Mouse (Mus musculus) embryo, embryonic 10.5 days (tissue): ENCODE measurements at regions not wholly inside any gene's neighbourhood (a gene's known extent, or its start where the extent isn't known, plus 50 kb on each side); places are given as distances from the start of the nearest gene placed in this dataset.

ENCODE experiments used
- DNase-seq: peaks from one replicate; pipeline ENCODE4 v3.0.0-alpha.2; 2015; ENCODE audit warnings: low spot score

DNA sequence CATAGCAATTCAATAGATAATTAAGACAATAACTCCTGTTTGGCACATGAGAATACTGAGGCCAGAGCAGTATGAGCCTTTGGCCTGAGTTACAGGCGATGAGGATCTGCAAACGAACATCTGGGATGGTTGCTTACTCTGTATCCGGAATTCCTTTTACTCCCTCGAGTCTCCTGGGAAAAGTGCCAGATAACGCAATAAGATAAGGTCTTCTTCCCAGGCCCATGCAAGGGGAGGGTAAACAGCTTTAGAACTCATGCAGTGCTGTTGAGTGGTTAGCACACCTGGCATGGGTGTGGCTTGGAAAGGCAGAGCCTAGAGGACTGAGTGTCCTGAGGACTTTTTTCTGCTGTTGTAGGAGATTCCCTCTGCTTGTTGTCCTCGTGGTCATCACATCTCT lies 598.2 kb downstream of the 9430069I07Rik start:
- DNase-seq, result no peak

DNA sequence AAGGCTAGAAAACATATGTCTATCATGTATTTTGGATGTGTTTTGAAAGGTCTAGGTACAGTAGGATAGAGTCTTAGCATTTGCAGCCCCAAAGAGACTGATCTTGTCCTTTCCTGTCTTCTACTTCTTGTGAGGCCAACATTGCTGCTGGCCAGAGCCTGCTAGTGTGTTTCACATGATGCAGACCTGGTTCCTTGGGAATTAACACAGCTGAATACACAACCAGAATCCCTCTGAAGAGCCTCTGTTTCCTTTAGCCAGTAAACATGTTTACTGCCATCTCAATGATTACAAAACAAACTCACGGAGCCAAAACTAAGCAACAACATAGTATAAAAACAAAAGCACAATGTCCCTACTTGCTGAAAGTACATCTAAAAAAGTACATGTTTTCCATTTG lies 598.9 kb downstream of the 9430069I07Rik start:
- DNase-seq, result no peak
